Mouse (Mus musculus) intestine, embryonic 15.5 days (tissue): ENCODE measurements around the gene Ifnk. TPM values are rescaled to one million over a fixed set of nuclear protein-coding genes. Genes with fewer than 3 reads are reported as not detected.

ENCODE experiments used
- ATAC-seq: fragments of 200-750 bp; cut with Nextera tagmentation; 2 replicates; pipeline ENCODE4 v1.8.0; 2017; ENCODE audit warnings: moderate TSS enrichment, moderate library complexity
- H3K27ac ChIP-seq: fragments of 300-500 bp; sonication (generic); 2 replicates; pipeline ENCODE4 v1.5.1; 2015; ENCODE audit warnings: mild to moderate bottlenecking, inconsistent platforms
- H3K27me3 ChIP-seq: fragments of 300-500 bp; sonication (generic); replicated peaks from 2 replicates; pipeline ENCODE4 v1.6.1; 2015; ENCODE audit warnings: inconsistent platforms
- H3K36me3 ChIP-seq: fragments of 300-500 bp; sonication (generic); 2 replicates; pipeline ENCODE4 v1.6.1; 2015; ENCODE audit warnings: inconsistent platforms
- H3K4me1 ChIP-seq: fragments of 300-500 bp; sonication (generic); replicated peaks from 2 replicates; pipeline ENCODE4 v1.6.1; 2015; ENCODE audit warnings: inconsistent platforms
- H3K4me2 ChIP-seq: fragments of 300-500 bp; sonication (generic); replicated peaks from 2 replicates; pipeline ENCODE4 v1.6.1; 2015; ENCODE audit warnings: mild to moderate bottlenecking, inconsistent platforms
- H3K4me3 ChIP-seq: fragments of 300-500 bp; sonication (generic); replicated peaks from 2 replicates; pipeline ENCODE4 v1.5.1; 2015; ENCODE audit warnings: inconsistent platforms
- H3K9ac ChIP-seq: fragments of 300-500 bp; sonication (generic); 2 replicates; pipeline ENCODE4 v1.6.1; 2015; ENCODE audit warnings: inconsistent platforms
- H3K9me3 ChIP-seq: fragments of 300-500 bp; sonication (generic); 2 replicates; pipeline ENCODE4 v1.6.1; 2016; ENCODE audit warnings: inconsistent platforms
- WGBS: fragments of 180-500 bp; shearing (Covaris S2); methylation state at CpG from one replicate; pipeline ENCODE4 v1.1.7; 2015; 5-methylcytosine and 5-hydroxymethylcytosine counted together
- polyA plus RNA-seq: library from polyadenylated mRNA; unstranded; fragments of >200 nt; fragmentation: Nextera tagmentation; extraction: Ambion mirVana; gene quantifications from 2 replicates; pipeline ENCODE4 v1.2.1, GENCODE M21; 2015

Ifnk gene
- polyA plus RNA-seq, 1 experiment from 2014 or later, result 0.49 TPM

DNA sequence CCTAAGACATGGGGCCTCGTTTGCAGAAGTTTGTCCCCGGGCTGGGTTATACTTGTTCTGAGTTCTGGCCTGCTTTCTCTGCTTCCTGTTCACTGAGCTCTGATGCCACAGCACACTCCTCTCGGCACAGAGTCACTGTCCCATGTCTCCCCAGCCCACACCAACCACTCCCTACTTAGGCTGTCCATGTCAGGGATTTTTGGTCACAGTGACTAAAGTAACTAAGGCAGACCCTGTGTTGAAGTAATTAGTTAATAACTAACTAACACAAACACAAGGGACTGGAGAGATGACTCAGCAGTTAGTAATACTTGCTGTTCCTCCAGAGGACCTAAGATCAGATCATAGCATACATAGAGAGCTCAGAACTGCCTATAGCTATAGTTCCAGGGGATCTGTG is 14.1 kb downstream of the Ifnk start:
- Histone ChIP-seq H3K9ac (no peak overlapping the region), H3K36me3 (no peaks in the 10 kb centered on the region), H3K9me3 (no peaks in the 10 kb centered on the region), H3K4me2 (no peak overlapping the region), H3K27me3 (no peaks in the 10 kb centered on the region), H3K4me1 (peaks cover 8% of the 10 kb centered on the region), H3K4me3 (no peak overlapping the region), H3K27ac (no peak overlapping the region)
- WGBS, result 53% methylated on average over 3 of the region's 3 CpGs
- peak; percentile 87 for ATAC-seq

DNA sequence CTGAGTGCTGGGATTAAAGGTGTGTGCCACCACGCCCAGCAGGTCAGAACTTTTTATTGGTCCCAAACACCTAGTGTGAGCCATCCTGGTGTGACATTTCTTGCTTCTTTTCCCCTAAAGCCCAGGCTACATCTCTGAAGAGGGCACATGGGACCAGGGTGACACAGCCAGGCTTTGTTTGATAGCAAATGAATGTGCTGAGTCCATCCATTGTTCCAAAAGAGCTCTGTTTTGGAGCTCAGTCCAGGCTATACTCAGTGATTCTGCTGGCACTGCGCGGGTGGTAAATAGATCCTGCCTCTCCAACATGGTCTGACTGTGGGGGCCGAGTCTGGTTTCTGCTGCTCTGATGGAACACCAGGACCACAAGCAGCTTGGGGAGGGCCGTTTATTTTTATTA is 16.0 kb downstream of the Ifnk start:
- Histone ChIP-seq H3K9me3 (no peaks in the 10 kb centered on the region), H3K36me3 (no peaks in the 10 kb centered on the region), H3K4me1 (peaks cover 8% of the 10 kb centered on the region), H3K9ac (no peak overlapping the region), H3K4me3 (no peak overlapping the region), H3K27ac (no peak overlapping the region), H3K27me3 (no peaks in the 10 kb centered on the region), H3K4me2 (no peak overlapping the region)
- ATAC-seq, result no peak
- 65% methylated on average over 5 of the region's 5 CpGs for WGBS

DNA sequence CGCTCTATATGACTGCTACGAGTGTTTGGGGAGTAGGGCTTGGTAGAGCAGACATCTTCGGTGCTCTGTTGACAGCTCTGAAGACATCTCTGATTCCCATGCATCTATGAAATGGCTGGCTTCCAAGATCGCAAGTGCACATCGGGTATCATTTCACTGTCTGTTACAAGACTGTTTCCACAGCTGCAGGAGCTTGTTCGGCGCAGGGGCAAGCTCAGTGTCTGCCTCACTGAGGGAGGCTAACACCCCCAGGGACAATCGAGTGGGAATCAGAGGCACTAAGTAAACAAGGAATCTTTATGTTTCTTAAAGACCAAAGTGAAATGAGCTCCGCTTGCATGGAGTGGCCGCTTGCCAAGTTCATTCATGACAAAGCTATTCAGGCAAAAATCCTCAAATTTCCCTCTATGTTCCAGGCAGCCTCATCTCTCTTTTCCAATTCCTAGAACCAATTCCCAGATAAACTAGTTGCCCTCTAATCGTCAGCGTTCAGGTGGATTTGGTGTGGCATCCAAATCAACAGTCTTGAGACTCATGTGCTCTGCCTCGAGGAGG is 17.8 kb downstream of the Ifnk start:
- no peak for ATAC-seq
- Histone ChIP-seq H3K4me2 (no peak overlapping the region), H3K27me3 (no peaks in the 10 kb centered on the region), H3K36me3 (no peaks in the 10 kb centered on the region), H3K4me3 (no peak overlapping the region), H3K9me3 (no peaks in the 10 kb centered on the region), H3K9ac (no peak overlapping the region), H3K27ac (no peak overlapping the region), H3K4me1 (peaks cover 8% of the 10 kb centered on the region)
- 44% methylated on average over 13 of the region's 13 CpGs for WGBS

DNA sequence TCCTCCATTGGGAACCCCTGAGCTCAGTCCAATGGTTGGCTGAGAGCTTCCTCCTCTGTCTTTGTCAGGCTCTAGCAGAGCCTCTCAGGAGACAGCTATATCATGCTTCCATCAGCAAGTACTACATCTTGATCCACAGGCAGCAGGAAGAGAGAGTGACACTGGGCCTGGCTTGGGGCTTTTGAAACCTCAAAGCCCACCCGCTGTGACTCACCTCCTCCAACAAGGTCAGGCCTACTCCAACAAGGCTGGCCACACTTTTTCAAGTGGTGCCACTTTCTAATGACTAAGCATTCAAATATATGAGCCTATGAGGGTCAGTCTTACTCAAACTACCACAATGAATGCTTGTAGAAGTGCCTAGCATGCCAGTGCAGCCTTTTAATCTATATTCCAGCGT is 20.6 kb downstream of the Ifnk start:
- Histone ChIP-seq H3K4me2 (no peak overlapping the region), H3K27ac (no peak overlapping the region), H3K4me1 (peaks cover 8% of the 10 kb centered on the region; the same call in 1 of the 2 replicates), H3K36me3 (no peaks in the 10 kb centered on the region), H3K27me3 (no peaks in the 10 kb centered on the region), H3K9ac (no peak overlapping the region), H3K9me3 (no peaks in the 10 kb centered on the region), H3K4me3 (no peak overlapping the region)
- ATAC-seq, result no peak
- WGBS, result 92% methylated on average over 2 of the region's 2 CpGs

DNA sequence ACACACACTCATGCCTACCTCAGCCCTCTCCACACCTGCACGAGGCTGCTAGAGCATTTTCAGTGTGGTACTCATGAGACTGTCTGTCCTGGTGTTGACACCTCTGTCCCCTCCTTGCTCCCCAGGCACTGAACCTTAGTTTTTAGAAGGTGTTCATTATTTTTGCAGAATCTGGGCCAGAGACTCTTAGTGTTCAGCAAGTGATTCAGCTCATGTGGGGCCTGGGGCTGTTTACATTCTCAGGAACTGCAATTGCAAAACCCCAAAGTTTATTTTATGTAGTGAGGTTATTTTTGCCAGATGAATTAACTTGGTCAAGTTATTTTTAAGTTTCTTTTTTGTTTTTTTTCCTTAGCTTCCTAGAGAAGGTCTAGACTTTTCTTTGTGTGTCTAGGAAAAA is 21.7 kb downstream of the Ifnk start:
- Histone ChIP-seq H3K4me3 (no peak overlapping the region), H3K9ac (no peak overlapping the region), H3K9me3 (no peaks in the 10 kb centered on the region), H3K4me1 (peaks cover 4% of the 10 kb centered on the region; the same call in 1 of the 2 replicates), H3K4me2 (no peak overlapping the region), H3K36me3 (no peaks in the 10 kb centered on the region), H3K27ac (no peak overlapping the region), H3K27me3 (no peaks in the 10 kb centered on the region)
- 64% methylated on average over 1 of the region's 1 CpGs for WGBS
- ATAC-seq, result no peak

DNA sequence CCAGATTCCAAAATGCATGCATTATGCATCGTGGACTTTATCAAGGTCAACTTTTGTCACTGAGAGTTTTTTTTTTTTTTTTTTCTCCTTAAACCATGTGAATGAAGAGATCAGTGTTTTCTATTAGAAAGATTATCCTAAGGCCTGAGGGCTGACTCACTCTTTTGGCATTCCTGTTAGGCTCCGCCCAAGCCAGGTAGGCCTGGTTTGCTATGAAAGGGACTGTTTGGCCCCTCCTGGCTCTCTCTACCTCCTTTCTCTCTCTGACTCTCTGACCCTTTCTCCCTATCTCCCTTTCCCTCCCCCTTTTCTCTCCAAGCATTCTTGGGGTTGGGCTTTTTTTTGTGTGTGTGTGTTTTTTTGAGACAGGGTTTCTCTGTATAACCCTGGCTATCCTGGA is 23.7 kb downstream of the Ifnk start:
- H3K27ac ChIP-seq, result no peak overlapping the region
- no peaks in the 10 kb centered on the region for H3K27me3 ChIP-seq
- peak; percentile 47; the same call in 1 of the 2 replicates for ATAC-seq

DNA sequence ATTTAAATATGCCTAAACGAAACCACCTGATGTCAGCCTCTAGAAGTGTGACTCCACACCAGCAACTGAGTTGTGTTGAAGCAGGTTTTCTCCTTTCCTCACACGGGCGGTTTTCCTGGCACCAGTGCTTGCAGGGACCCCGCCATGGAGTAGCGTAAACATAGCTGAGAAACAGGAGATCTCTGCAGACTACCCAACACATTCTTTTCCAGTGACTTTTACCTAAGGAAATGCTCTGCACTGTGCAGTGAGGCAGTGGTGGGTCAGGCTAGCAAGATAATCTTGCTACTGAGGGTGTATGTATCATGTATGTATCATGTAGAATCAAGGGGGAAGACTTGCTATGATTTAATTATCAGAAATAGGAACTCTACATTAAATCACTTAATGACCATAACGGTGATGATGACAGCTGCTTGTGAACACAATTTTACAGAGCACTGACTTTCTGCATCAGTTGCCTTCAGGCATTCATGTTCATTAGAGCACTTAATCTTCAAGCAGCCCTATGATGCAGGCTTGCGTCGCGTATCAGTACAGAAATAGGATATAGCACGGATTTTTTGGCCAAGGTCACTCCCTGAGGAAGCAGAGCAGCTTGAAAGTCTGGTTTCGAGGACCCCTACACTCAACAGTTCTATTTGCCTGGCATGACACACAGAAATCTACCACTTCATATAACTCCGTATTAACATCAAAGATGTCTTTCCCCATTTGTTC is 26.2 kb downstream of the Ifnk start:
- Histone ChIP-seq H3K27ac (no peak overlapping the region), H3K9ac (no peak overlapping the region), H3K27me3 (no peaks in the 10 kb centered on the region), H3K9me3 (no peaks in the 10 kb centered on the region), H3K4me1 (no peaks in the 10 kb centered on the region), H3K36me3 (no peaks in the 10 kb centered on the region), H3K4me3 (no peak overlapping the region), H3K4me2 (no peak overlapping the region)
- no peak for ATAC-seq
- WGBS, result 81% methylated on average over 12 of the region's 12 CpGs

More for the DNA sequence above, 23.7 kb downstream of the Ifnk start:
- Histone ChIP-seq H3K4me3 (no peak overlapping the region), H3K9me3 (no peaks in the 10 kb centered on the region), H3K4me2 (no peak overlapping the region), H3K36me3 (no peaks in the 10 kb centered on the region), H3K4me1 (no peaks in the 10 kb centered on the region), H3K9ac (no peak overlapping the region)
- WGBS, result 86% methylated on average over 2 of the region's 2 CpGs

DNA sequence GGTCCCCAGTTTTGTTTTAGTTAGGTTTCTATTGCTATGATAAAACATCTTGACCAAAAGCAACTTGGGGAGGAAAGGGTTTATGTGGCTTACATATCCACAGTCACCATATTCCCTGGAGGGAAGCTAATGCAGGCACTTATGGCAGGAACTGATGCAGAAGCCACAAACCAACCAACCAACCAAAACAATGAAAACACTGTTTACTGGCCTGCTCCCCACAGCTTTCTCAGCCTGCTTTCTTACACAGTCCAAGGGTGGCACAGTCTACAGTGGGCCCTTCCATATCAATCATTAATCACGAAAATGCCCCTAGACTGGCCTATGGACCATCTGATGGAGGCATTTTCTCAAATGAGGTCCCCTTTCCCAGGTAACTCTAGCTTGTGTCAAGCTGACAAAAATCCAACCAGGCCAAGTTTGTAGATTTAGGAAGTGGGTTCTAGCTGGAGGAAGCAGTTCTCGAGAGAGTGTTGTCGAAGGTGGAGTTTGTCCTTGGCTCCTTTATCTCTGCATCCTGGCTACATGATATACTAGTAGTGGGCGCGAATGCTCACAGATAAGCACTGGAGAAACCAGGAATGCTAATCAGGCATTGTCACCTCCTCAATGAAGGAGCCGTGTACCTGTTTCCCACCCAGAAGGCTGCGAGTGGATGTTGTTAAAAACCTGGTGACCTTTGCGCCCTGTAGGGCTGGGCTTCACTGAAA is 35.9 kb downstream of the Ifnk start:
- Histone ChIP-seq H3K27ac (no peak overlapping the region), H3K4me1 (no peaks in the 10 kb centered on the region), H3K4me2 (no peak overlapping the region), H3K4me3 (no peak overlapping the region), H3K9ac (no peak overlapping the region), H3K36me3 (0 out of 2 replicates have a peak, but pooled peaks cover 5% of the 10 kb centered on the region), H3K9me3 (no peaks in the 10 kb centered on the region), H3K27me3 (no peaks in the 10 kb centered on the region)
- 70% methylated on average over 8 of the region's 8 CpGs for WGBS
- no peak for ATAC-seq

DNA sequence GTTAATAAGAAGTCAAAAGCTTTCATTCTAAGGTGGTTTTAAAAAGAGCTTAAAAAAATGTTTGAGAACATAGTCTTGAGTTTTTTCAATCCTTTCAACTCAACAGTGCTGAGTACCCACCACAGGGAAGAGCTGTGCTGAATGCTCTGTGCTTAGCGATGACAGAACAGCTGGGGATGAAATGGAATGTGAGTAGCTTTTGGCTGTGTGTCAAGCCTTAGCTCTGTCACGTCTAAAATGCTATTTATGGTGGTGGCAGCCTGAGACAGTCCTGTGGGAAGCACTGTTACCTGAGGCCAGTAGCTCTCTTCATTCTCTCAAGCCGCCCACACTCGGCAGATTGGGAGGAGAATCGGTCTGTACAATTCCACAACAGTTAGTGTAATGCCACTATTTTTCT is 37.9 kb downstream of the Ifnk start:
- no peak for ATAC-seq
- Histone ChIP-seq H3K4me3 (no peak overlapping the region), H3K27me3 (no peaks in the 10 kb centered on the region), H3K27ac (no peak overlapping the region), H3K9me3 (no peaks in the 10 kb centered on the region), H3K9ac (no peak overlapping the region), H3K36me3 (0 out of 2 replicates have a peak, but pooled peaks cover 5% of the 10 kb centered on the region), H3K4me1 (peaks cover 3% of the 10 kb centered on the region; the same call in 1 of the 2 replicates), H3K4me2 (no peak overlapping the region)
- WGBS, result 71% methylated on average over 5 of the region's 5 CpGs

DNA sequence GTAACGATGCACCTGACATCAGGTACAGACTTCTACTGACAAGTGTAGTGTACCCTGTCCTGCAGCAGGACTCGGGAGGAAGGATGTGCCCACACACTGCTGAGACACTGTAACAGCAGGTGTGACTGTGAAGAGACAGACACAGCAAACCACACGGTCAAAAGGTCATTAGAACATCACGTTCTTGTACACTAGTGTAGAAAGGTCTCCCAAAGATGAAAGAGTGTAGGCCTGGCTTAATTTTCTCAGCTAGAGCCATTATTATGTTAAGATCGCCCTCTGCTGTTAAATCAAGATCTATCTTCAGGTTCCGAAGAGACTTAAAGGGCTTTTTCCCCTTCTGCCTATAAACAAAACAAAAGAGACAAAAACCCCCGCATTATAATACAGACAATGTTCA is 40.9 kb downstream of the Ifnk start:
- WGBS, result 34% methylated on average over 7 of the region's 7 CpGs
- H3K27ac ChIP-seq, result 0 out of 2 replicates have a peak overlapping the region, but pooled peaks have one; percentile 51
- no peaks in the 10 kb centered on the region for H3K27me3 ChIP-seq
- no peak overlapping the region for H3K4me2 ChIP-seq
- H3K9me3 ChIP-seq, result no peaks in the 10 kb centered on the region
- peaks cover 3% of the 10 kb centered on the region; the same call in 1 of the 2 replicates for H3K4me1 ChIP-seq
- H3K36me3 ChIP-seq, result 0 out of 2 replicates have a peak, but pooled peaks cover 5% of the 10 kb centered on the region
- H3K9ac ChIP-seq, result no peak overlapping the region
- ATAC-seq, result no peak
- no peak overlapping the region for H3K4me3 ChIP-seq

DNA sequence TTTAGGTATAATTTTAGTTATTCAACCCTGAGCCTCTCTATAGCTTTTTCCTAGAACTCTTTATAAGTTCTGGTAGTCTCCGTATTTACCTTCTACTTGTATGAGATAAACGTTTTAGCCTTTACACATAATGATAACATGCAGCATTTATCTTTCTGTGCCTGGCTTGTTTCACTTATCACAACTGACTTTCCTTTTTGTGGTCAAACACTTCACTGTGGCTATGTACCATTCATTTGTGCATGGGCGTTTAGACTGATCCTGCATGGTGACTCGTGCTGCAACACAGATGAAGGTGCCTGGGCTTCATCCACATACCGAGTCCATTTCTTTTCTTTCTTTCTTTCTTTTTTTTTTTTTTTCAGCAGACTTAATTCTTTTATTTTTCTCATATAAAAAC is 49.8 kb downstream of the Ifnk start:
- 88% methylated on average over 5 of the region's 5 CpGs for WGBS
- no peak for ATAC-seq

More for the DNA sequence above, 49.8 kb downstream of the Ifnk start:
- H3K27ac ChIP-seq, result no peak overlapping the region
- no peak overlapping the region for H3K4me2 ChIP-seq
- no peaks in the 10 kb centered on the region for H3K9me3 ChIP-seq
- H3K27me3 ChIP-seq, result no peaks in the 10 kb centered on the region
- H3K9ac ChIP-seq, result no peak overlapping the region
- no peak overlapping the region for H3K4me3 ChIP-seq
- no peaks in the 10 kb centered on the region for H3K4me1 ChIP-seq
- no peaks in the 10 kb centered on the region for H3K36me3 ChIP-seq
